Mouse (Mus musculus) neural tube, embryonic 10.5 days (tissue): ENCODE measurements at regions not wholly inside any gene's neighbourhood (a gene's known extent, or its start where the extent isn't known, plus 50 kb on each side); places are given as distances from the start of the nearest gene placed in this dataset.

Source experiments
- DNase-seq: peaks from one replicate; pipeline ENCODE4 v3.0.0-alpha.2; 2017; ENCODE audit warnings: low spot score; ENCODE audit errors: extremely low spot score

- no peak for DNase-seq
Observed at GRCm38 (mm10) chr13:25899871-25900270, 629.6 kb upstream of the Nrsn1 start.

GRCm38 (mm10) chr13:25893150-25893549 is 622.8 kb upstream of the Nrsn1 start:
- no peak for DNase-seq

DNA sequence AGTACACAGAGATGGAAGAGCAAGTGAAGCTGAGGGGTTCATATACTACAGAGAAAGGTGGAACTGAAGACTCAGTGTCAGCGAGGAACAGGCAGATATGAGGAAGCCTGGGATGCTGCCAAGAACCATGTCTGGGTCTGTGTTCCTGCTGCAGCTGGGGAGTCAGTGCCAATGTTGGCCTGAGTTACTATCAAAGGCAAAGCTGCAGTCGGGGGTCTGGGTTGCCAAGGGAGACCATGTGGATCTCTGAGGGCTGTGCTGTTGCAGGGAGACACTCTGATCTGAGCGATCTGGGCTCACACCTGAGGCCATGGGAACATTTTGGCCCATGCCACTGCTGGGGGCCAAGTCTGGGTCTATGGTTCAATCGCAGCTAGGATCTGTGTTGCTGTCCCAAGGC is 612.5 kb upstream of the Nrsn1 start:
- DNase-seq = no peak

DNA sequence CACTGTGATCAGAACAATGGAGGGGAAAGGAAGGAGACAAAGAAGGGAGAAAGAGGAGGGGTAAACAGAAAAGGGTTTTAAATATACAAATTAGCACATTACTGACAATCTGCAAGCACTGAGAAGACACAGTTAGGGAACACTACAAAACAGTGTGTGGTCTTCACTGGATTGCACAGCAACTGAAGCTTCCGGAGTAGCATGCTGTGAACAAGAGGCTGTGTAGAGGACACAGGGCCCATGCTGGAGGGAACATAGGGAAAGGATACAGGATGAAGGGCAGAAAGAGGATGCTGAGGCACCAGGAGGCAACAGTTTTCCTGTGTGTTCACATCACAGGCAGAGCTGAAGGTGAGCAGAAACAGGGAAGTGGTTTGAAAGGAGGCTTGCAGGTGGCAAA is 598.6 kb upstream of the Nrsn1 start:
- no peak for DNase-seq

GRCm38 (mm10) chr13:25858207-25858606 is 587.9 kb upstream of the Nrsn1 start:
- DNase-seq = no peak

DNA sequence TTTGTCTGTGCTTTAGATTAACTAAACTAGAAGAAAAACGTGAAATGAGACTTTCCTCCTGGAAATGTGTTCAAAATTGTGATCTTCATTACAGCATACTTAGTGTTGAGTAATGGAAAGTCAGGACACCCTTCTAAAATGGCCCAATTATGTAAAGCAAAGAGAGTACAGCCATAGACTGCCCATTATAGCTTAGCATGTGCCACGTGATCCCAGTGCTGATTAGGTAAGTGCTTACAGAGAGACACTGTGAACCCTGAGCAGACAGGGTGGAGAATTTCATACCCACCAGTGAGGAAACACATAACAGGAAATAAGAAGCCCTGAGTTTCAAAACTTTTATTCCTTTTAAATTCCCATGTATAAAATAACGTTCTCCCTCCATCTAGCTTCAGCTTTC is 587.3 kb upstream of the Nrsn1 start:
- DNase-seq = no peak

DNA sequence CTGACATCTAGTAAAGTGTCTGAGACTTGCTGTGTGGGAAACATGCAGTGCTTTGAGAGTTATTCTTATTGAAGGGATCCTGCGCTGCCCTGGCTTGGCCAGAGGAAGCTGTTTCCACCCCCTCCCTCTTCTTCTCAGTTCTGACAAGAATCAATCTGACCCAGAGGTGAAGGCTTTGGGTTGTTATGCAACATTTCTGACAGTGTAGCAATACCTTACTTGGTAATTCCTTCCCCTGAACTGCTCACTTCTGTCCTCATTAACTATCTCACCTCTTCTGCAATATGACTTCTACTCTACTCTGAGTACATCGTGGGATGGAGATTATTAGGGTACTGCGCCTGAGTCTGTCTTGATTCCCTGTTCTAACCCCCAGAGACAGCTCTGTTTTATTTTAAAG is 586.8 kb upstream of the Nrsn1 start:
- DNase-seq = no peak

DNA sequence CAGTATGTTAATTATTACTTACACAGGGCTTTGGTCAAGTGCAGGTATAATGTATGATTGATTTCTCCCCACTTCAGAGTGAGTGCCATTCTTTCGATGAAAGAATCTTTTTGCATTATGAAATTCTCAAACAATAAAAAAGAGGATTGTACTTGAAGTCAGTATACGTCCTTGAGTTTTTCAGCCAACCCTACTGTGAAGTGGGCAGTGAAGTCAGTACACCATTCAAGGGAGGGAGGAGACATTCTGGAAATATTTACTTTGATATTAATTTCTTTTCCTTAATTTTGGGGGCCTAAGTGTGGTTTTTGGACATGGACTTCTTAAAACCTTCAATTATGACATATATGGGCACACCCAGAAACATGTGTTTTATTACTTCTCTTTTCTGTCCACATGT is 586.2 kb upstream of the Nrsn1 start:
- DNase-seq = no peak

DNA sequence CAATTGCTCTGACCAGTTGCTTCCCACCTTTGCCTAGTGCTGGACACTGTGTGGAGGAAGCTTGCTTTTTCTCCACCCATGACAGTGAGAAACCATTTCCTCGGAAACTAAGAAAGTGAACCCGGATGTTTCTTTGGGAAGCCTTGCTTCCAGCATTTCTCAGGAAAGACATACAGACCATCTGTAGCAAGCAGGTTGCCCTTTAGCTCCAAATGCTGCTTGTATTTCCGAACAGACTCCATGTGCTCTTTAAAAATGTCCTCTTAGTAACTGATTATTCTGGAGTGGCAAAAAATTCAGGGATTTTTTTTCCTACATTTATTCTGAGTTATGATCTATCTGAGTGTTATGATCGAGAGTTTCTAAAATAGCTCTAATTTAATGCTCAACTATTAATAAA is 577.9 kb upstream of the Nrsn1 start:
- DNase-seq = no peak

DNA sequence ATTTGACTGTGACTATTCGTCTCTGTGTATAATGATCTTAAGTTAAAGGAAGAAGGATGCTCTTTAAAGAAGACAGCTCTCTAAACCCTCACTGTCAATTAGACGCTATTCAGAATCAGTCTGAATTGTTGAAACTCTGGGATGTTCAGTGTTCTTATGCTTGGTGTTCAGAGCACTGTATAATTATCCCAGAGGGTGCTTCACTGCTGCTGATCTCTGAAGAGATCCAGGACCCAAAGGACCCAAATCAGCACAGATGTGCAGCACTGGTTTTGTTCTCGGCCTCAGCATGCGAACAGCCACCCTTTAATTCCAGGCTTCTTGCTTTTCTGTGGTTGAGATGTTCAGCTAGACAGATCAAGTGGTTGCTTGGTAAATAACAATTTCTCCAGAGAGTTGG is 567.9 kb upstream of the Nrsn1 start:
- DNase-seq = no peak

GRCm38 (mm10) chr13:25829146-25829924 is 559.0 kb upstream of the Nrsn1 start:
- no peak for DNase-seq

- DNase-seq = no peak
Observed at GRCm38 (mm10) chr13:25808564-25809253, 538.4 kb upstream of the Nrsn1 start.

GRCm38 (mm10) chr13:25793216-25793803 is 523.0 kb upstream of the Nrsn1 start:
- peak; percentile 24 for DNase-seq

DNA sequence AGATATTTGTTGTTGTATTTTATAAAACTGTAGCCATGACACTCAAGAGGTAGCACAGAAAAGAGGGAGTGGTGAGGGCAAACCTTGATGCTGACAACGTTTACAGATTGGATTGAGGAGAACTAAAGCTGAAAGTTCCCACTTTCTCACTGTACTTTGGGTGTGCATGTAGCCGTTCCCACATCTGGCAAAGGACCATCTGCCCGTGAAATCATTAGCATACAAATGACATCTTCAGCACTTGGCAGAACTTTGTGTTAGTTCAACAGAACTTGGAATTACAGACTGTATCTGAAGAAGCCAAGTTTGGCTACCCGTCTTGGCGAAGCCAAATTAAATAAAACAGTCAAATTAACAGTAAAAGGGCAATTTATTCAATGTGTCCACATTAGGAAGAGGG is 510.9 kb upstream of the Nrsn1 start:
- DNase-seq = no peak

- DNase-seq = no peak
Observed at GRCm38 (mm10) chr13:25777706-25778105, 507.4 kb upstream of the Nrsn1 start.

DNA sequence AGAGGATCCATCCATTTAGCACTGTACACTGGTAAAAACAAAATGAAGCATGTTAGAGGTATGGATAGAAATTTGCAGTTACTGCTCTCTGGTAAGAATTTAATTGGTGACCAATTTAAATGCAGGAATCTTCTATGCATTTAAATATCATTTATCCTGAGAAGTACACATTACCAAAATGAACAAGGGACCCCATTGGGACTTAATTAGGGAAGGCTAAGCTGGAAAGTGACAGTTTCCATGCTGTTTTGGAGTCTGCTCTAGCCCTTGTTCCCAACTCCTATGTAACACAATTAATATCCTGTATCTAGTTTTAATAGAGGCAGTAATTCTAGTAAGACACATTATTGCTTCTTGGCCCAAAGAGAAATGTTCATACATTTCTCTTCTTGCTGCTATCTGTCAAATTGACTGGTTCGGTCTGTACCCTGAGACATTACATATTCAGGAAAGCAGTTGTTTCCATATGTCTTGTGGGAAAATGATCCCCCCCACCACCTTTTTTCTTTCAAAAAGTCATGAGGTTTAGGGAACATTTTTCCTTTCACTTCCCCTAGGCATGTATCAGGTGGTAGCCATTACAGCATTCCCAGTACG is 504.4 kb upstream of the Nrsn1 start:
- DNase-seq = no peak

- DNase-seq = no peak
Observed at GRCm38 (mm10) chr13:25754515-25755105, 484.3 kb upstream of the Nrsn1 start.

DNA sequence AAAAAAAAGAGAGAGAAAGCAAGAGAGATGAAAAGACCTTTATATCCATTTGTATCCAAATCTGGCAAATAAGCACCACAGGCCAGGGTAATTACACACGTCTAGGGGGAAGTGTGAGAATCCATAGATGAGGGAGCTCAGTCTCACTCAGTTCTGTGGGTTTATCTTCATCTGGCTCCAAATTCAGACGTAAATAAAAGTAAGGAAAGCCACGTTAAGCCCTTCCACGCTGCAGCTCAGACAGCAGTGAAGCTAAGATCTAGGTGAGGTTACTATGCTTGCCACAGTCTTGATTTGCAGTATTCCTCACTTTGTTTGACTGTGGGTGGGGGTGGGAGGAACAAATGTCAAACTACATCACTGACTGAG is 481.1 kb upstream of the Nrsn1 start:
- no peak for DNase-seq

DNA sequence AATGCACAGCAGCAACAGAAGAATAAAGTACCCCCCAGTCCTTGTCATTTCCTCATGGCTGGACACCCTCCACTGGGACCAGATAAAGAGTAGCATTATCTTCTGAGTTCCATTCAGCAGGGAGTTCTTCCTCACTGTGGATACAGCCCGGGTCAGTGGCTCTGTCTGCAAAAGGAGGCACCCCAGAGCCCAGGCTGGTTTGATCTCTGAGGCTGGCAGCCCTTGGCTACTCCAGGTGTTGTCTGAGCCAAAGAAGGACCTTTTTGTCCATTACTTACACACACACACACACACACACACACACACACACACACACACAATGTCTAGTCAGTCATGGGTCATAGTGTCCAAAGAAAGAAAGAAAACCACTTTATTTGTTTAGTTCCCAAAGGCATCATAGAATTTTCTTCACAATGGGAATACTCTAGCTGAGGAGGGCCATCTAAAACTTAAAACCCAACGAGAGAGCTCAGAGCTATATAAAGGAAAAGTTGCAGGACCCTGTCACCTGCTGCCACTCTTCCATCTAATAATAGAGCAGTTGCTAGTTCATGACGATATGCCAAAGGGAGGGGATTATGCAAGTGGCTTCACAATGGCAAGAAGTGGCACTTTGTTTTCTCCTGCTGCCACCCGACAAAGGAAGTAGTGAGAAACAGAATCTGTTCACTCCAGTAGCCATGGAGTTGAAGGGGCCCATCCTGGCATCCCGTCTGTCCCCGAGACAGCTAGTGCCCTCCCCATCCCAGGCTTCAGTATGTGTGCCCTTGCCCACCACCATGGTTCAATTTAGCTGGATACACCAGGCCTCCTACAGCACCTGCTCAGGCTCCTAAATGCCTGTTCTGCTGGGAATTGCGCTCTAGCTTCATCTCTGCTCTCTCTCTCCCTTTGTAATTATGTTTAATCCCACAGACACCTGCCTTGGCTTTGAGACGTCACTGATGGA is 480.4 kb upstream of the Nrsn1 start:
- DNase-seq = no peak

GRCm38 (mm10) chr13:25738601-25739000 is 468.3 kb upstream of the Nrsn1 start:
- DNase-seq = no peak
